Mouse (Mus musculus) forebrain, embryonic 14.5 days (tissue): ENCODE results near the gene Arpc5l. TPM values are rescaled to one million over a fixed set of nuclear protein-coding genes. Genes with fewer than 3 reads are reported as not detected.

Experiments used
- ATAC-seq: fragments of 200-750 bp; cut with Nextera tagmentation; 2 replicates; pipeline ENCODE4 v1.8.0; 2017; ENCODE audit warnings: mild to moderate bottlenecking, moderate library complexity
- DNase-seq: peaks from one replicate; pipeline ENCODE4 v3.0.0-alpha.2; 2015; ENCODE audit warnings: low spot score
- H3K27ac ChIP-seq: fragments of 300-500 bp; sonication (generic); 2 replicates; pipeline ENCODE4 v1.5.1; 2014; ENCODE audit warnings: low read depth, mild to moderate bottlenecking, control low read depth, low read length, moderate library complexity
- H3K27me3 ChIP-seq: fragments of 300-500 bp; sonication (generic); replicated peaks from 2 replicates; pipeline ENCODE4 v1.6.1; 2014; ENCODE audit warnings: low read length, control low read depth, mixed read lengths; ENCODE audit not compliant: control insufficient read depth, insufficient read depth
- H3K36me3 ChIP-seq: fragments of 300-500 bp; sonication (generic); 2 replicates; pipeline ENCODE4 v1.6.1; 2014; ENCODE audit warnings: low read length, control low read depth; ENCODE audit not compliant: control insufficient read depth, insufficient read depth
- H3K4me1 ChIP-seq: fragments of 300-500 bp; sonication (generic); 2 replicates; pipeline ENCODE4 v1.6.1; 2014; ENCODE audit warnings: antibody characterized with exemption, low read length, control low read depth; ENCODE audit not compliant: control insufficient read depth, insufficient read depth
- H3K4me2 ChIP-seq: fragments of 300-500 bp; sonication (generic); 2 replicates; pipeline ENCODE4 v1.6.1; 2014; ENCODE audit warnings: mild to moderate bottlenecking, control low read depth, low read length
- H3K4me3 ChIP-seq: fragments of 300-500 bp; sonication (generic); 2 replicates; pipeline ENCODE4 v1.5.1; 2014; ENCODE audit warnings: low read depth, low read length, control low read depth
- H3K9ac ChIP-seq: fragments of 300-500 bp; sonication (generic); 2 replicates; pipeline ENCODE4 v1.6.1; 2014; ENCODE audit warnings: mild to moderate bottlenecking, low read length, control low read depth, moderate library complexity
- H3K9me3 ChIP-seq: fragments of 300-500 bp; sonication (generic); replicated peaks from 2 replicates; pipeline ENCODE4 v1.6.1; 2016; ENCODE audit warnings: low read length, control low read depth, mixed read lengths; ENCODE audit not compliant: control insufficient read depth
- WGBS: fragments of 180-500 bp; shearing (Covaris S2); extraction: QIAGEN DNeasy Blood & Tissue Kit; methylation state at CpG from one replicate; pipeline ENCODE4 v1.1.7; 2014; 5-methylcytosine and 5-hydroxymethylcytosine counted together
- polyA plus RNA-seq: library from polyadenylated mRNA; unstranded; fragments of >200 nt; fragmentation: Nextera tagmentation; extraction: Ambion mirVana; gene quantifications from 2 replicates; pipeline ENCODE4 v1.2.1, GENCODE M21; 2014

The Arpc5l gene
- polyA plus RNA-seq, 1 experiment from 2014 or later: 144 TPM

GRCm38 (mm10) chr2:38975181-38975580 lies 30.0 kb upstream of the Arpc5l start:
- WGBS: 84% methylated on average over 3 of the region's 3 CpGs

DNA sequence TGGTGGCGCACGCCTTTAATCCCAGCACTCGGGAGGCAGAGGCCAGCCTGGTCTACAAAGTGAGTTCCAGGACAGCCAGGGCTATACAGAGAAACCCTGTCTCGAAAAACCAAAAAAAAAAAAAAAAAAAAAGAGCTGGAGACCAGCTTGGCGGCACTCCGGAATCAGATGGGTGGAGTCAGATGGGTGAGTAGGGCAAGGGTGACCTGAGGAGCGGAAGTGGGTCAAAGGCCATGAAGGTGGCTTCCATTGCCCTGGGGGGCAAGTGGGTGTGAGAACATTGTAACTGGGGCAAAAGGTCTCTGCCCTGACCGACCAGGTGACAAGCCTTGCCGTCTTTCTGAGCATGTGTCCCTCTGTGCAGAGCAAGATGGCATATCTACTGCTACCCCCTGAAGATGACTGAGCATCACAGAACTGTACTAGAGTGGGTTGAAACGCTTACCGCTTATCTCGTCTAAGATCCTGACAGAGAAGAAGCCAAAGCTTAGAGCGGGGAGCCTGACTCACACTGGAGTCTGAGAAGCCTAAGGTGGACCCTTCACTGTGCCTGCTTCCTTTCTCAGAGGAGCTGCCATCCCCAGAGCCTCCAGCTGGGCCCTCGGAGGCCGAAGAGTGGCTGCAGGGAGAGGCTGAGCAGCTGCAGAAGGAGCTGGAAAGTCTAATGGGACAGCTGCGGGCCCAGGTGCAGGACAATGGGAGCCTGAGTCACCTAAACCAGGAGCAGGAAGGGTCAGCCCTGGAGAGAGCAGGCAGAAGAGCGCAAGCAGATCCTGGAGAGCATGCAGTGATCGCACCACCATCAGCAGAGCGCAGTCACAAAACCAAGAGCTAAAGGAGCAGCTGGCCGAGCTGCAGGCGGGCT lies 29.0 kb upstream of the Arpc5l start:
- Histone ChIP-seq H3K27ac (no peak overlapping the region), H3K9ac (no peak overlapping the region), H3K27me3 (no peaks in the 10 kb centered on the region), H3K36me3 (no peaks in the 10 kb centered on the region), H3K4me1 (no peaks in the 10 kb centered on the region), H3K9me3 (no peaks in the 10 kb centered on the region), H3K4me3 (no peak overlapping the region), H3K4me2 (no peak overlapping the region)
- DNase-seq (no peak), ATAC-seq (no peak)
- 90% methylated on average over 21 of the region's 21 CpGs for WGBS

More at GRCm38 (mm10) chr2:38975181-38975580, 30.0 kb upstream of the Arpc5l start:
- Histone ChIP-seq H3K36me3 (no peaks in the 10 kb centered on the region), H3K4me3 (no peak overlapping the region), H3K27ac (no peak overlapping the region), H3K9me3 (no peaks in the 10 kb centered on the region), H3K4me2 (no peak overlapping the region), H3K9ac (no peak overlapping the region), H3K27me3 (no peaks in the 10 kb centered on the region), H3K4me1 (no peaks in the 10 kb centered on the region)
- ATAC-seq (no peak), DNase-seq (no peak)

DNA sequence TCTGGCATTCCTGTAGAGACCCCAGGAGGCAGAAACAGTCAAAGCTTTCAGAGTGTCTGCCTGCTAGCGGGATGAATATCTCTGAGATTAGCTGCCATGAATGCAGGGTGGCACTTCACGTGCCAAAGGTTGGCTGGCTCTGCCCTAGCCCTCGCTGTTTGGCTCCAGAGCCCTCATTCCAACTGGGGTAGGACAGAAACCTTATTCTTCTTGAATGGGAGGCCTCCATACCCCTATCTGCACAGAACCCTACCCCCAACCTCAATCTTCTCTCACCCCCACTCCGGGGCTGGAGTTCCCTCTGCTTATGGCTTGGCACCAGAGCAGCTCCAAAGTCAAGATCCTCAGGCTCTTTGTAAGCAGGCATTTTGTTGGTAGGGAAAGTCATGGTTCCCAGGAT lies 27.3 kb upstream of the Arpc5l start:
- Histone ChIP-seq H3K9me3 (no peaks in the 10 kb centered on the region), H3K4me1 (no peaks in the 10 kb centered on the region), H3K4me2 (no peak overlapping the region), H3K36me3 (no peaks in the 10 kb centered on the region), H3K9ac (no peak overlapping the region), H3K4me3 (no peak overlapping the region), H3K27me3 (no peaks in the 10 kb centered on the region), H3K27ac (no peak overlapping the region)
- ATAC-seq (no peak), DNase-seq (no peak)
- WGBS: 54% methylated on average over 4 of the region's 4 CpGs

GRCm38 (mm10) chr2:38983456-38983855 lies 21.7 kb upstream of the Arpc5l start:
- H3K9me3 ChIP-seq: 0 out of 2 replicates have a peak, but pooled peaks cover 2% of the 10 kb centered on the region
- H3K4me1 ChIP-seq: no peaks in the 10 kb centered on the region
- ATAC-seq (no peak), DNase-seq (no peak)
- 97% methylated on average over 2 of the region's 2 CpGs for WGBS
- H3K36me3 ChIP-seq: no peaks in the 10 kb centered on the region
- no peak overlapping the region for H3K4me3 ChIP-seq
- no peak overlapping the region for H3K9ac ChIP-seq
- H3K27ac ChIP-seq: no peak overlapping the region
- H3K4me2 ChIP-seq: no peak overlapping the region
- no peaks in the 10 kb centered on the region for H3K27me3 ChIP-seq

DNA sequence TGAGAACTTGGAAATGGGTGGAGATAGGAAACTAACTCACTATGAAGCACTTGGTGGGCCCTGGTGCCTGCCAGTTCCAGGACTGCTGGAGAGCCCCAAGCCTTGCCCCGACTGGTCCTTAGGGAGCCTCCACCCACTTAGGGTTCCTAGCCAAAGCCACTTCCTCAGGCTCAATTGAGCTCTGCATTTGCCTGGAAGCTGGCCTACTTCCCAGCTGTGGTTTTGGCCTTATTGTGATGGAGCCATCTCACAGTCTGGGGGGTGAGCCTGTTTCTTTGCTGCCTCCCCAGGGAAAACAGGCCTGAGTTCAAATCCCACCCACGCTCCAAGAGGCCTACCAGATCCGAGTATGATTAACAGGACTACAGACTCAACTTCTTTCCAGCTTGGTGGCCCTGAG lies 18.6 kb upstream of the Arpc5l start:
- Histone ChIP-seq H3K9ac (no peak overlapping the region), H3K4me2 (no peak overlapping the region), H3K27me3 (no peaks in the 10 kb centered on the region), H3K36me3 (no peaks in the 10 kb centered on the region), H3K4me3 (no peak overlapping the region), H3K9me3 (0 out of 2 replicates have a peak, but pooled peaks cover 2% of the 10 kb centered on the region), H3K27ac (no peak overlapping the region), H3K4me1 (no peaks in the 10 kb centered on the region)
- DNase-seq (no peak), ATAC-seq (no peak)
- WGBS: 83% methylated on average over 3 of the region's 3 CpGs

- no peaks in the 10 kb centered on the region for H3K27me3 ChIP-seq
- H3K27ac ChIP-seq: no peak overlapping the region
- H3K4me2 ChIP-seq: no peak overlapping the region
- 67% methylated on average over 1 of the region's 1 CpGs for WGBS
- H3K4me3 ChIP-seq: no peak overlapping the region
- ATAC-seq: no peak
- 0 out of 2 replicates have a peak, but pooled peaks cover under 1% of the 10 kb centered on the region for H3K4me1 ChIP-seq
- H3K9me3 ChIP-seq: 0 out of 2 replicates have a peak, but pooled peaks cover 2% of the 10 kb centered on the region
- DNase-seq: no peak
- no peaks in the 10 kb centered on the region for H3K36me3 ChIP-seq
- H3K9ac ChIP-seq: no peak overlapping the region
These were observed 17.8 kb upstream of the Arpc5l start for GRCm38 (mm10) chr2:38987371-38987770.

DNA sequence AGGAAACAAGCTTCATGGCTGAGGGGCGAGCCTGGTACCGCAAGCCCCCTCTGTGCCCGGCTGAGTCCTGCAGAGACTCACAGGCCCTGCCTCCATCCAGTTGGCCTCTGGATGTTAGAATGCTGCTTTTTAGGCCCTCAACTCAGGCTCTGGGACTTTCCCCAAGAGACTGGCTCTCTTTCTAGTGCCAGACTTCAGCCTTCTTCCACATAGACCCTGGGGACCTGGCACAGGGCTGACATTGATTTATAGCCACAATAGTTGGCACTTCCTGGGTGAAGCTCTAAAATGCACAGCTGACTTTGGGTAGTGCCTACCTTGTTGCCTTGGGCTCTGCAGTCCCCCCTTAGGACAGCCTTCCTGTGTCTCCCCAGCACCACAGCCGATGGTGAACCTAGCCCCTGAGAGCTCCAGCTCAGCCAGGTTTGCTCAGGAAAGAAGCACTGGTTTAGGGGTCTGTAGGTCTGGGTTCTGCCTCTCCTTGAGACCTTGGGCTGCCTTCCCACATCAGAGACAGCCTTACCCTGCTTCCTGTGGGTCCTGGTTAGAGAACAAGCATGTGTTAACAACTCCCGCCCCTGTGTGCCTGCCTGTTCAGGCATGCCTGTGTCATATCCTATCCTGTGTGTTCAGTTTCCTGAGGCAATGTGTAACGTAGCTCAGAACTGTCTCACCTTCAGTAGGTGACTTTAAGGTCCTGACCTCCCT lies 17.2 kb upstream of the Arpc5l start:
- Histone ChIP-seq H3K4me2 (no peak overlapping the region), H3K4me3 (no peak overlapping the region), H3K27ac (no peak overlapping the region), H3K9me3 (0 out of 2 replicates have a peak, but pooled peaks cover 2% of the 10 kb centered on the region), H3K27me3 (no peaks in the 10 kb centered on the region), H3K36me3 (no peaks in the 10 kb centered on the region), H3K9ac (no peak overlapping the region), H3K4me1 (peaks cover 3% of the 10 kb centered on the region; the same call in 1 of the 2 replicates)
- ATAC-seq: no peak
- WGBS: 85% methylated on average over 6 of the region's 6 CpGs
- DNase-seq: no peak

- no peak overlapping the region for H3K4me3 ChIP-seq
- no peaks in the 10 kb centered on the region for H3K36me3 ChIP-seq
- 0 out of 2 replicates have a peak, but pooled peaks cover 2% of the 10 kb centered on the region for H3K9me3 ChIP-seq
- WGBS: 89% methylated on average over 2 of the region's 2 CpGs
- peaks cover 3% of the 10 kb centered on the region; the same call in 1 of the 2 replicates for H3K4me1 ChIP-seq
- DNase-seq (no peak), ATAC-seq (no peak)
- no peak overlapping the region for H3K4me2 ChIP-seq
- H3K27me3 ChIP-seq: no peaks in the 10 kb centered on the region
- H3K9ac ChIP-seq: no peak overlapping the region
- H3K27ac ChIP-seq: no peak overlapping the region
These were observed 16.2 kb upstream of the Arpc5l start for GRCm38 (mm10) chr2:38988929-38989328.

- DNase-seq: no peak
- Histone ChIP-seq H3K4me3 (no peak overlapping the region), H3K9me3 (no peaks in the 10 kb centered on the region), H3K27ac (no peak overlapping the region), H3K36me3 (no peaks in the 10 kb centered on the region), H3K4me2 (no peak overlapping the region), H3K27me3 (no peaks in the 10 kb centered on the region), H3K9ac (no peak overlapping the region), H3K4me1 (peaks cover 3% of the 10 kb centered on the region; the same call in 1 of the 2 replicates)
- ATAC-seq: no peak
- 78% methylated on average over 4 of the region's 4 CpGs for WGBS
These were observed 13.1 kb upstream of the Arpc5l start for GRCm38 (mm10) chr2:38992004-38992403.
